Mouse (Mus musculus) naive thymus-derived CD4-positive, alpha-beta T cell, adult 2 months (primary cell): ENCODE data around the gene Bace2.

Source experiments
- DNase-seq: peaks from one replicate; pipeline ENCODE4 v3.0.0-alpha.2; 2011; ENCODE audit warnings: low read depth

Gene Bace2

DNA sequence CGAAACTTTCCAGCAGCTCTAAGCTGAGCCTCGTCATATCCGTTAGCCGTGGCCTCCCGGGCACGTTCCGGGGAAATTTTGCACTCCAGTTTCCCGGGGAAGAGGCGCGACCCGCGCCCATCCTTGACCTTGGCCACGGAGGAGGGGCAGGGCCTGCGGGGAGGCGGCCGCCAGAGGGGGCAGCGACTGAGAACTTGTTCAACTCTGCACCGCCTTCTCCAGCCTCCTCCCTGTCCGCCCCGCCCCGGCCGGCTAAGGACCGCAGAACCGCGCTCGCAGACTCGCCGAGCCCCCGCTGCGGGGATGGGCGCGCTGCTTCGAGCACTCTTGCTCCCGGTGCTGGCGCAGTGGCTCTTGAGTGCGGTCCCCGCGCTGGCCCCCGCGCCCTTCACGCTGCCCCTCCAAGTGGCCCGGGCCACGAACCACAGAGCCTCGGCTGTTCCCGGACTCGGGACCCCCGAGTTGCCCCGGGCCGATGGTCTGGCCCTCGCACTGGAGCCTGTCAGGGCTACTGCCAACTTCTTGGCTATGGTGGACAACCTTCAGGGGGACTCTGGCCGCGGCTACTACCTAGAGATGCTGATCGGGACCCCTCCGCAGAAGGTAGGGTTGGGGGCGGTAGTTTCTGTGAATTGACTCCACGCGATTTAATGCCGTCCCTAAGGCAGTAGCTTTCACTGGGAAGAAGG lies at the start of gene Bace2:
TSS of gene Bace2 (plus strand) at position 244 of the 689 bp plus-strand sequence.
- no peak for DNase-seq

DNA sequence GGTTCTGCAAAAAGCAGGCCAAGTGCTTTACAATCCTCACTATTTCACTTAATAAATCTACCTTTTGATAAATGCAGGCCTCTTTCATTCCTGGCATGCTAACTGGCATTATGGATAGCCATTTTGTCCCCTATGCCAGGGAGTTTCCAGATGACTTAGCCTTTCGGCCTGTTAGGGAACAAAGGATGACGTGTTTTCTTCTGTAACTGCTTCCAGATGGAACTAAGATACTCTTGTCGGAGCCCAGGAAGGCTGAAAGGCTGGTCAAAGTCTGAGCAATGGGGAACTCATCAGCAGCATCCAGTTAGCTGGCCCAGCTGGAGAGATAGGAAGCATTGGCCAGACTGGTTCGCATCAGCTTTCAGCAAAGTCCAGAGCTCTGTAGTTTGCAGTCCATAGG lies 48.9 kb upstream of the Bace2 start:
- no peak for DNase-seq

DNA sequence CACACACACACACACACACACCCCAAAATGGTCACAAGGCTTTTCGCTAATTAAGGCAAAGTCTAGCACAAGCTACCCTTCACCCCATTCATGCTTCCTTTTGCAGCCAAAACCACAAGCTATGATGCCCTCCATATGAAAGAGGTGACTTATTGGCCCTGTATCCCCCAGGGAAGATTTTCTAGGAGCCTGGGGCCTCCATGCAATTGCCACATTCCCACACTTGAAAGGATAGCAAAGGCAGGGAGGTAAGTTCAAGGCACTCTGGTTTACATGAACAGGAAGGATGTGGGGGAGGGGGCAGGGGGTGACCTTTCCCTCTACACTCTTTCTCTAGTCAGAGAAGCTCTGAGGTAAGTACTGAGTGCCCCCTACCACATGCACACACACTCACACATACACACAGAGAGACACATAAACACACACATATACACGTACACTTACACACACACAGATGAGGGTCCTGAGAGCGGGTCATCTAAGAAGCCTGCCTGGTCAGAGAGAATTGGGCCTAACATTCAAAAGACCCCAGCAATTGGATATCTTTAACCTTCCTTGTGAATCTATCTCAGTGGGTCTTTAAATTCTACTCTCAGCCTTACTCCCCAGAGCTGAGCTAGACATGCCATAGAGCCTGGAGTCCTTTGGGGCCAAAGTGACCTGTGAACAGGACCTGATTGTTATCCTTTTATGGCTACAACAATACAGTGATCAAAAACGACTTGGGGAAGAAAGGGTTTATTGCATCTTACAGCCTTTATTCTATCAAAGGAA lies 46.6 kb upstream of the Bace2 start:
- DNase-seq: peak; percentile 35

DNA sequence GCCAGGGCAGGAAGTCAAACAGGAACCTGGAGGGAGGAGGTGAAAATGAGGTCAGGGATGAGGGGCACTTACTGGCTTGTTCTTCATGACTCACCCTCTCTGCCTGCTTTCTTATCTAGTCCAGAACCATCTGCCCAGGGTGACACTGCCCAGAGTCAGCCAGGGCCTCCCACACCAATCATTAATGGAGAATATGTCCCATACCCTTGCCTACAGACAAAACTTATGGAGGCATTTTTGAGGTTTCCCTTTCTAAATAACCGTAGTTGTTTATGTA lies 46.0 kb upstream of the Bace2 start:
- no peak for DNase-seq

DNA sequence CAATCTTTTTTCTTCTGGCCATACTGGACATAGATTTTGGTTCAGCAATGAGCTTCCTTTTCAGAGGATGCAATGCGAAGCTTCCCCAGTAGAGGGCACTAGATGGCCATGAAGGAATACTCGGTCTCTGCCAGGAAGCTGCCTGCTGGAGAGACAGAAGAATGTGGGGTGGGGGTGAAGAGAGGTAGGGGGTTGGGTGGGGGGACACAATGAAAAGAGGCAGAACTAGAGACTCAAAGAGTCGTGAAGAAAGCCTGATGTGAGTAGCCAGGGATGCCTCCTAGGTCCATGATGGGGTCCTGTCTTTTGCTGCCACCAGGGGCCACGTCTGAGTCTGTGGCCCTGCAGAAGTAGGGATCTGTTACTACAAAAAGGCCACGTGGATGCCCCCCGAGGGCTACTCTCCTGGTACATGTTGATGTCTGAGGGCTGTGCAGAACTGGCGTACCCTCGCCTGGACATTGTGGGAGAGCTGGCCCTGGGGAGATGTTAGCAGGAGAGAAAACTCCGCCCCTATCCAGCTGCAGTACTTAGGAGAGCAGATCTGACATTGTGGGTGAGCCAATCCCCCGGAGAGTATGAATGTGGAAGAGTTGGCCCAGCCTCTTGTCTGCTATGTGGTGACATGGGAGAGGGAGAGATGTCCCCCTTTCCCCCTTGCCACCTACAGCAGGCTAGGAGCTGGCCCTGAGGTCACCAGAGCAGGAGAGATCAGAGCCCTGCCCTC lies 43.4 kb upstream of the Bace2 start:
- peak; percentile 74 for DNase-seq

DNA sequence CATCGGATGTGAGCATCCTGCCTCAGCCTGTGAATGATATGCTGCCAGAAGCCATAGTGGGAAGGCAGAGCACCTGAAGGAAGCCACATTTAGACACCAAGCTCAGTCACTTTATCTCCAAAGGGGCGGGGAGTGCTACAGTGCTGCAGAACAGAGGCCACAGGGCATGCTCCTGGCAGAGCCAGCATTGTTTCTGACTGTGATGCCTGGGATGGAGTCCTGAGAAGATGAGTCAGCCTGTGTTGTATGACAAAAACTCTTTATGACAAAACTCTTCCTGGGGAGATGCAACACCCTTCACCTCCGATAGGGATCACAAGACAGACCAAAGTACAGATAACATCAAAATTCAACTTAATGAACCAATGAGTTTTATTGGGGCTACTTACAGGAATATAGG lies 35.0 kb upstream of the Bace2 start:
- no peak for DNase-seq

DNA sequence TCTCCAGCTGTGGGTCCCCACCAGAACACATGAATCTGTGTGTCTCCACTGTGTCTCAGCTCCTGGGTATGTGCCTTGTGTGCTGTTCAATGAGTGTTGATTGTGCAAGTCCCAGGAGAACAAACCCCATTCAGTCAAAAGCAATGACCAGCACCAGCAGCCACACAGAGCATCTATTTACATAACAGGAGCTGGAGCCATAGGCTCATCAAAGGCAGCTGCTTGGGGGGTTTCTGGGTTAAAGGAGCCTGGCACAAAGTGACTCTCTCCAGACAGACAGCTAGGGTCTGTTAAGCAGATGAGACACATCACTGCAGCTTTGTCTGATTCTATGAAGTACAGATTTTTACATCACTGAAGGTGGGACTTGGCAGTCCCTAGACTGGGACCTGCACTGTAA lies 33.9 kb upstream of the Bace2 start:
- DNase-seq: no peak

DNA sequence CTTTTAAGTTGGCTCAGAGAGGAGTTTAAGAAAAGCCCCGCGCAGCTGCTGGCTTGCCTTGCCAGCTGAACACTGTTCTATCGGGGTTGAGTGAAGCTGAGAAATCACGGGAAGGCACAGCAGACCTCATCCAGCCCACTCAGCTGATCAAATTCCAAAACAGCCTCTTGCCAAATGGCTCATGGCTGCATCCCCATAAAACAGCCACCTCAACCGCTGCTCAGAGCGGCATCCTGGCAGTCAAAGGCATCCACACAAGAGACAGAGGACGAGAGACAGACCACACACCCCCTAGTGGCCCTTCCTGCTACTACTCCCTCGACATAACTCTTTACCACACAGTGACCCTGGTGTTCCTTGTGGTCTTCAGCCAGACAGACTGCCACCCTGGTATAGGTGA lies 30.6 kb upstream of the Bace2 start:
- peak; percentile 32 for DNase-seq

DNA sequence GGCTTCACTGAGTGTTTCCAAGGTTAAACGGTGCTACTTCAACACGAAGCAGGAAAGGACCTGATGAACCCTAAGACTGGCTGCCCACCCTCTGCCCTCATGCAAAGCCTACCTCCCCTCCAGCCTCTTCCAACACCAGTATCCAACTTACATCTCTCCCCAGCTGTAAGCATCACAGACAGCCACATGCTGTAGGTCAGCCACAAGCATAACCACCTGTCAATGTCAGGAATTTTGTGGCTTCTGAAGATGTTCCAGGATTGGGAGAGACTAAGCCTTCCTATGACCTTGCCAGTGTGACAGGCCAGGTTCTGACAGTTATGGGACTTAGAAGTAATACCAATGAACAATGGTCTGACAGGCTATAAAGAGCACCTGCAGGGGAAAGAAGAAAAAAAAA lies 27.9 kb upstream of the Bace2 start:
- no peak for DNase-seq

DNA sequence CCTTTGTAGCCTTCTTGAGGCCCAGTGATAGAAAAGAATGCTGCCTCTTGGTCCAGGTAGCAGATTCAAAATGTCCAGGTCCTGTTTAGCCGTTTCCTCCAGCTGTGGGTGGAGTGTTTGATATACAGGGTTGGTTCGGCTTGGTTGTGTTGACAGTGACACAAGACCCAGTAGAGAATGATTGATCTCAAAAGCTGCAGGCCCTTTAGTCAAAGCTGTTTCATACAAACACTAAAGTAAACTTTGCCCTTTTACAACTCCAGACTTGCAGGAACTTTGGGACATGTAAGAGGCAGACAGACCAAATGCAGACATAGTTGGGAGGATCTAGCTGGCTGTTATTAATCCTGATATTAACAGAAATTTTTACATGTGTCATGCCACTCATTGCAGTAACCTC lies 3.5 kb upstream of the Bace2 start:
- no peak for DNase-seq

DNA sequence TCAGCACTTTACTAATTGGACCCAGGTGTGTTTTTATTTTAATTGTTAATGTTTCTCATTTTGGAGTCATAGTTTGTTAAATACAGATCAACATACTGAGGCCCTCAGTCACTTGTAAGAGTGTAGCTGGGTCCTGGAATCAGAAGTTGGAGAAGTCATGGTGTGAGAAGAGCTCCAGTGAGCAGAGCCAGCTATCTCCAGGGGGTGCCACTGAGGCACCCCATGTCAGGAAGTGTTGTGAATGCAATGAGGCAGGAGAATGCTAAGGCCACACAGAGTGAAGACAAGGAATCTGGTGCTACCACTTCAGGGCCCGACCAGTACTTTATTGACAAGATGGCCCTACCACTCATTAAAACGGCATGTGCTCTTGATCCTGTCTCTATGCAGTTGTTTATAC lies 1.9 kb upstream of the Bace2 start:
- no peak for DNase-seq

DNA sequence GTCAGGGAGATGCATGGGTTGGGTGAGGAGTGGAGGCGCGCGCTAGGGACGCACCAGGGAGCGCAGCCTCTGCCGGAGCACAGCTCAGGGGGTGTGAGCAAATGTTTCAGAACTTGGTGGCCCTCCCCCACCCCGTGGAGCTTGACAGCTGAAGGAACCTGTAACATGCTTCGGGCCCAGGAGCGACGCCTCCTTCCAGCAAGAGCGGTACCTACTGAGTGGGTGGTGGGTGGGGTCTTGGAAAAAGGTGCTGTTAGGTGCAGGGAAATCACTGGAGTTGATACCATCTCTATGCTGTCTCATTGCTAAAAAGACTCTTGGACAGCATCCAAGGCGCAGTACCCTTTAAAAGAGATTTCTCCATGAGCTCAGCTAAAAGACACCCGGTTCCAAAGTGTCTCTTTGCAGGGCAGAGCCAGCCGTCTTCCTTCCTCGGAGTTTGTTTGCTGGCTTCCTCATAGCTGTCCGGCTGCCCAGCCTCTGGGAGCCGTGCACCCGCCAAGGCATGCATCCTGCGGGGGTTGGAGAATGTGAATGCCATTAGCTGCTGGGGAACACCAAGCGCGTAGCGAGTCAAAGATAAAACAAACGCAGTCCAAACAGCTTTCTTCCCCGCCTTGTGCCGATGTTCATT lies 763 bp downstream of the Bace2 start:
- no peak for DNase-seq

DNA sequence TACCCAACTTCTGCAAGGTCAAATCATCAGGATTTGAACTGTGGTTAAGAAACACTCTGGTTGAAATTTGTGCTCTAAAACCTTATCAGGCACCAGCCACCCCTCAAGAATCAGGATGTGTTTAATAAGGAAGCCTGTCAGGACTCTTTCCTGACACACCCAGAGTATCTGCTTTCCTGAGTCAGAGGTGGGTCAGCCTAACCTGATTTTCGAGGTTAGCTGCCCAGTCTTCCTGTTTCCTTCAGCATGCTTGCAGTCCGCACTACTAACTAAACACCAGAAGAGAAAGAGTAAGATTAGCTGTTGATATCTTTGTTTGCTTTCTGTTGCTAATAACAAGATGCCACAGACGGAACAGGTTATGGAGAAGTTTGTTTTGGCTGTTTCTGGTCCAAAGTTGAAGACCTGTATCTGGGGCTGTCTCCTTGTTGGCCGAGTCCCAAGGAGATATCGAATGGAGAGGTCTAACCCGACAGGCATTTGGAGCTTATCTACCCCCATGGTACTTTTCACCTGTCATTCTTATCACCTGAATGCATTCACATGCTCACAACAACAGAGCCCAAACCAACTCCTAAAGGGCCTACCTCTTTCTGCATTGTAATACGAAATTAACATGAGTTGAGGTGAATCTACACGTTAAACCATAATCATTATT lies 5.8 kb downstream of the Bace2 start:
- DNase-seq: no peak

DNA sequence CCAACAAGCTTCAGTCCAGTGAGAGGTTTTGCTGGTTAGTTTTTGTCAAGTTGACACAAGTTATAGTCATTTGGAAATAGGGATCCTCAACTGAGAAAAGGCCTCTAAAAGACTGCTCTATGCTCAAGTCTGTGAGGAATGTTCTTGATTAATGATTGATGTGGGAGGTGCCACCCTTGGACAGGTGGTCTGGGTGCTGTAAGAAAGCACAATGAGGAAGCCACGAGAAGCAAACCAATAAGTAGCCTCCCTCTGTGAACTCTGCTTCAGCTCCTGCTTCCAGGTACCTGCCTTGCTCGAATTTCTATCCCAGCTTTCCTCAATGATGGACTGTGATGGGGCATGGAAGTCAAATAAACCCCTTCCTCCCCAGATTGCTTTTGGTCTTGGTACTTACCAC lies 9.6 kb downstream of the Bace2 start:
- DNase-seq: no peak

DNA sequence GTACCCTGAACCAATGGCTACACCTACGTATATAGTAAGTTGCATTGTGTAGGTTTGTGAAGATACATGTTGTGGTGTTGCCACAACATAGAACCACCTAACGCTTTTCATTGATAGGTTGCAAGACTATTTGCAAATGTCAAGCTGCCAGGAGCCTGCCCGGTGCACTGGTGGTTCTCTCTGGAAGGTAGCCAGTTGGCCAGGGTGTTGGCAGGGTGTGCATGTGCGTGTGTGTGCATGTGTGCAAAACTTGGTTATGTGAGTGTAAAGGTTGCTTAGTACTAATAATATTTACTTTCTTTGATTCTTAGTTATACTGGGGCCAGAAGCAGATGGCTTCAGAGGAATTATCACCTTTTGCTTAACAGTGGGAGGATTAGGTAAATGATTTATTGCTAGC lies 13.7 kb downstream of the Bace2 start:
- no peak for DNase-seq

DNA sequence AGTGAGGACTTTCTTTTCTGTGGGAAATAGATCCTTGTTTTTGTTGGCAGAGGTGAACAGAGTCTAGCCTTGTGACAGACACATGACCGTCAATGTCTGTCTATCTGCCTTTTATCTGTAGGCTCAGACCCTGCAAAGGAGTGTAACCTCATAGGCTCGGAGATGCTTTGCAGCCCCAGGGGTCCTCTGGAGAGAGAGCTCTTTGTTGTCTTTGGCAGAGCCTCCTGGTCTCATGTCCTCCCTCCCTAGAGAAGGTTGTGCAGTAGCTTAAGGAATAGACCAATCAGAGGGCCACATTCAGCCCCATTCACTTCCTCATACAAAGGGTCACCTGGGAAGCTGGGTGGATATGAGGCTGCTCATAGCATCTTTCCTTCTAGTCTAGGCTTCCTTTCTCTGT lies 31.4 kb downstream of the Bace2 start:
- DNase-seq: no peak

DNA sequence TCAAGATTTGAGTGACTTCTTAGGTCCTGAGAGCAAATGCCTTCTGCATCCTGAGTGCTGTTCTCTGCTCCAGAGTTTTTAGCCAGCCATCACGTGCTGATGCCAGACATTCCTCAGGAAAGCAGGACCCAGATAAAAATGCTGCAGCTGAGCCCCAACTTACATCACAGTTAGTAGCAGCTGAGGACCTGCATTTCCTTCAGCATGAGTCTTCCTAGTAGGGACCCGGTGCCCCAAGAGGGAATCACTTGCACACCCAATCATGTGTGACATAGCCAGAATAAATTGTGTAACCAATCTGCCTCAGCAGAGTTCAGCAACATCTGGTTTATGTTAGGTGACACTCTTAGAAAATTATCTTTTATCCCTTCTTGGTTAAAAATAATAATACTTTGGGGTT lies 34.7 kb downstream of the Bace2 start:
- no peak for DNase-seq

DNA sequence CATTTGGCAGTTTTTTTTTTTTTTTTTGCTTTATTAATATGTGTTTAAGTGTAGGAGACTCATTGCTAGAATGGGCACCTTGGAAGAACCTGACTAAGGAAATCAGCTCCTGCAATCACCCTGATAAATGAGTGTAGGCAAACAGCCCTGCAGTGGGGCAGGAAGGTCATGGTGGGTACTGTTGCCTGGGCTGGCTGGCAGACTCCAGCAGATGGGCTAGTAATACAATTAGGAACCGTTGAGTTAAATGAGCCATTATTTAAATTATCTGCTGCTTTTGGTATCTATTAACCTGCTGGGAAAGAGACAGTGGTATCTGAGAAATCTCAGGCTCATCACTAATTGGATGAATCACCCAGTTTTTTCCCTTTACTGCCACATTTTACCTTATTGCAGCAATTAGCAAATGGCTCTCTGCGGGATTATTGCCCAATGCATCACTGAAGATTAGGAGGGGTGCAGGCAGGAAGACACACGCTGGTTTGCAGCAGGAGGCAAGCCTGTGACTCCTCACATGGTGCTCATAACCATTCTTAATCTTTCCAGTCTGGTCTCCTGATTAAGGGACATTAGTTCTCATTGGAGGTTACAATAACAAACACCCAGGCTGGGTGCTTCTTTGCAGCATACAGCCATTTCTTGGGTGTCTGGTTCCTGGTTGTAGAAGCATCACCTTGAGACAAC lies 35.3 kb downstream of the Bace2 start:
- no peak for DNase-seq

DNA sequence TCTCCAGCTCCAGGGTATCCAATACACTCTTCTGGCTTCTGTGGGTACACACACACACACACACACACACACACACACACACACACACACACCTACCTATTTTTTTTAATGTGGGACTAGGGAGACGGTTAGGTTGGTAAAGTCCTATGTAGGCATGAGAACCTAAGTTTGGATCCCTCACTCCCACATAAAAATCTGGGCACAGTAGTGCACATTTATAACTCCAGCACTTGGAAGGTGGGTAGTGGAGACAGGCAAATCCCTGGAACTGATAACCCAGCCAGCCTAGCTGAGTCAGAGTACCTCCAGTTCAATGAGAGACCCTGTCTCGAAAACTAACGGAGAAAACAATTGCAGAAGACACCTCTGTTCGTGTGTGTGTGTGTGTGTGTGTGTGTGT lies 39.9 kb downstream of the Bace2 start:
- DNase-seq: no peak

DNA sequence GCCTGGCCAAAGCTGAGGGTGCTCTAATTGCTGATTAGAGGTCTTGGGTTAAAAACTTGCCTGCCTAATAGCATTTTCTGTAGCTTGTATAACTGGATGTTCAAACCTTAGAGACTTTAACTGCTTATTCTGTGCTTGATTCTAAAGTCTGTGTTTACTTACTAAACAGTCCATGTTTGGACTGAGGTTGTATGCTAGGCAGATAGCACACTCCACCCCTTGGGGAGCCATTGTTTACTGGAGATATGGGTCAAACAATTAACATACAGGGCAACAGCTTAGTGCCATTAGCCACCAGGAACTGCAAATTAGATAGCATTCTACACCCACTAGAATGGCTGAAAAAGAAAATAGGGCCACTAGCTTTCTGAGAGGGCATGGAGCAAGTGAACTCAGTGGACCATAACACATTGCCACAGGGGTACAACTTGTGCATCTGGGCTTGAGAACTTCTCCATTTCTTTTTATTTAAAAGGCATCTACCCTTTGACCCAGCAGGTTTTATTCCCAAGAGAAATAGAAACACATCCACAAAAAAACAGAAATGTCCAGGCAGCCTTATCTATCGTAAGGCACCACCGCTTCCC lies 41.5 kb downstream of the Bace2 start:
- DNase-seq: no peak

DNA sequence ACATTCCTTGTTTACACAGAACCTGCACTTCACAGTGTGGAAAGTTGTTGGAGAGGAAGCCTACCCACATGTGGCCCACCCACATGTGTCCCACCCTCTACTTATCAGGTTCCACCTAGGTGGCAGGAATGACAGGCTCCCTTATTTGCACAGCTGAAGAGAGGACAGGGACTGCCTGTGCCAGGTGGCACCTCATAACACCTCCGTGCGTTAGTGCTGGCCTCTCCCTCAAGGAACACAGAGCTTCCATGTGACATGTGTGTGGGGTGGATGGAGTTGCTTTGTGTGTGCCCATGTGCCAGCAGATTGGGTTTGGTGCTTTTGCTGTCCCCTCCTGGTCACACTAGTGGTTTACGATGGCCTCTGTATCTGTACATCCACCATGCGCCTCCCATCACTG lies 43.4 kb downstream of the Bace2 start:
- no peak for DNase-seq

DNA sequence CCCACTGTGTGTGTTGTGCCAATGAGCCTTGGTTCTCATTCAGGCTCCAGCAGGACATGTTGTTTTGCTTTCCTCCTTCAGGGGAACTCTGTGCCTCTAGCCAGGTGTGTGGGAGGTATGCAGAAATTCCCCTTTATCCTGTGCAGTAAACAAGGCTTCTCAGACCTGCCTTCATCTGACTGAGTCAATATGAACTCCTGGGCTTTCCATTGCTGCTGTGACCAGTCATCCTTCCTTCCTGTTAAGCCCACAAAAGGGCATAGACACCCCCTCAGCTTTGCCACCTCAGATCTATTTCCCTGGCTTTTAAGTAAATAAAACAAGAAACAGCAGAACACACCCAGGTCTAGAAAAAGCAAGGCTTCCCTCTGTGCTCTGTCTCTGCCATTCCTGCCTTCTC lies 45.2 kb downstream of the Bace2 start:
- no peak for DNase-seq
